Mouse (Mus musculus) ES-Bruce4 (cell line): Measurements from ENCODE around the gene Foxk2. TPM values are rescaled to one million over a fixed set of nuclear protein-coding genes. Genes with fewer than 3 reads are reported as not detected.

Experiments
- H3K27ac ChIP-seq: 2 replicates; pipeline ENCODE4 v1.5.1; 2012; ENCODE audit warnings: low read length, inconsistent platforms; ENCODE audit not compliant: insufficient read depth
- H3K27me3 ChIP-seq: 2 replicates; pipeline ENCODE4 v1.6.1; 2012; ENCODE audit warnings: mild to moderate bottlenecking, low read length, inconsistent platforms; ENCODE audit not compliant: control insufficient read depth, poor library complexity, insufficient read depth, severe bottlenecking
- H3K36me3 ChIP-seq: 2 replicates; pipeline ENCODE4 v1.6.1; 2012; ENCODE audit warnings: inconsistent platforms, mild to moderate bottlenecking, low read length, moderate library complexity; ENCODE audit not compliant: control insufficient read depth, poor library complexity, insufficient read depth, severe bottlenecking
- H3K4me1 ChIP-seq: one replicate; pipeline ENCODE4 v1.8.1; 2011; ENCODE audit warnings: low read length; ENCODE audit not compliant: control insufficient read depth, insufficient read depth
- H3K4me3 ChIP-seq: 2 replicates; pipeline ENCODE4 v1.5.1; 2011; ENCODE audit warnings: low read depth, mild to moderate bottlenecking, low read length
- H3K9ac ChIP-seq: 2 replicates; pipeline ENCODE4 v1.6.1; 2012; ENCODE audit warnings: low read depth, mild to moderate bottlenecking, inconsistent platforms; ENCODE audit not compliant: poor library complexity, severe bottlenecking
- H3K9me3 ChIP-seq: replicated peaks from 2 replicates; pipeline ENCODE4 v1.6.1; 2012; ENCODE audit warnings: mild to moderate bottlenecking, low read length, inconsistent platforms; ENCODE audit not compliant: control insufficient read depth, poor library complexity, insufficient read depth, severe bottlenecking
- CTCF ChIP-seq: IDR thresholded peaks from one replicate; pipeline ENCODE4 v1.8.1; 2011; ENCODE audit warnings: low read depth, low read length
- EP300 ChIP-seq: IDR thresholded peaks from 2 replicates; pipeline ENCODE4 v1.6.1; 2011; ENCODE audit warnings: low read depth, low read length; ENCODE audit not compliant: insufficient read depth
- POLR2A ChIP-seq: IDR thresholded peaks from one replicate; pipeline ENCODE4 v1.8.1; 2011; ENCODE audit warnings: low read length; ENCODE audit not compliant: insufficient read depth
- polyA plus RNA-seq: library from polyadenylated mRNA; stranded (reverse); fragments of >200 nt; gene quantifications from 2 replicates; pipeline ENCODE4 v1.2.4, GENCODE M21; 2011; ENCODE audit warnings: low read depth; ENCODE audit not compliant: missing spikeins, insufficient read depth, insufficient read length

Gene Foxk2
- polyA plus RNA-seq, 1 experiment, result 68.1 TPM

DNA sequence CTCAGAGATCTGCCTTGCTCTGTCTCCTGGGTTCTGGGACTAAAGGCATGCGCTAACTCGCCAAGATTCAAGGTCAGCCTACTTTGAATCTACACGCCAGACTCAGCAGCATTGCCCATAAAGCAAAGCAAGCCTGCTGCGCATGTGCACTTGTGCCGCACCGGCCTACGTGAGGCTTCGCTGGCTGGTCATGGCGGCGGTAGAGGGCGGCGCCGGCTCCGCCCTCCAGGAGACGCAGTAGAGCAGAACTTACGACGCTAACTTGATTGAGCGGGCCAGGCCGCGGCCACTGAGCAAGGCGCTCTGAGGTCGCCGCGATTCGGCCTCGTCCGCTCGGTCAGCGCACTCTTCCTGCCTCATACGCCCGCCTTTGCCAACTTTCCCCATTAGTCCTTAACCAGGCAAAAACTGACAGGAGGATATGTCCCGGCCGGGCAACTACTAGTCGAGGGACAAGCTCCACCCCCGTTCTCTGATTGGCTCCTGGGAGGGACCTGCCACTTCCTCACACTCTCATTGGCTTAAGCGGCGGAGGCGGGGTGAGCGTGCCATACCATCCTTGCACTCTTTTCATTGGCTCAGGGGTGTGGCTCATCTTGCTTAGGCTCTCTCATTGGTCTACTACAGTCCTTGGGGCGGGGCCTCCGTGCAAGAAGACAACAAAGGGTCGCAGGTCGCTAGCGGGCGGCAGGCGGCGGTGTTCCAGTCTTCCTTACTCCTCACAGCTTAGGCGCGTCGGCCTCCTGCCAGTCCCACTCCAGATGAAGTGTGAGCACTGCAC lies 23.0 kb upstream of the Foxk2 start, which contains the start of gene Narf:
Gene Narf, plus strand, starts transcription at position 690 of the 781 bp plus-strand sequence.
- Histone ChIP-seq H3K36me3 (no peaks in the 10 kb centered on the region), H3K4me3 (peak within 1 kb of the TSS; percentile 88), H3K9me3 (no peaks in the 10 kb centered on the region), H3K4me1 (no peaks in the 10 kb centered on the region), H3K9ac (peak within 1 kb of the TSS; percentile 37), H3K27me3 (no peaks in the 10 kb centered on the region), H3K27ac (peak within 1 kb of the TSS; percentile 81)
- peak; percentile 69; the same call in 1 of the 2 replicates for TF ChIP-seq EP300
- TF ChIP-seq POLR2A, result peak; percentile 67
- peak; percentile 54 for TF ChIP-seq CTCF

DNA sequence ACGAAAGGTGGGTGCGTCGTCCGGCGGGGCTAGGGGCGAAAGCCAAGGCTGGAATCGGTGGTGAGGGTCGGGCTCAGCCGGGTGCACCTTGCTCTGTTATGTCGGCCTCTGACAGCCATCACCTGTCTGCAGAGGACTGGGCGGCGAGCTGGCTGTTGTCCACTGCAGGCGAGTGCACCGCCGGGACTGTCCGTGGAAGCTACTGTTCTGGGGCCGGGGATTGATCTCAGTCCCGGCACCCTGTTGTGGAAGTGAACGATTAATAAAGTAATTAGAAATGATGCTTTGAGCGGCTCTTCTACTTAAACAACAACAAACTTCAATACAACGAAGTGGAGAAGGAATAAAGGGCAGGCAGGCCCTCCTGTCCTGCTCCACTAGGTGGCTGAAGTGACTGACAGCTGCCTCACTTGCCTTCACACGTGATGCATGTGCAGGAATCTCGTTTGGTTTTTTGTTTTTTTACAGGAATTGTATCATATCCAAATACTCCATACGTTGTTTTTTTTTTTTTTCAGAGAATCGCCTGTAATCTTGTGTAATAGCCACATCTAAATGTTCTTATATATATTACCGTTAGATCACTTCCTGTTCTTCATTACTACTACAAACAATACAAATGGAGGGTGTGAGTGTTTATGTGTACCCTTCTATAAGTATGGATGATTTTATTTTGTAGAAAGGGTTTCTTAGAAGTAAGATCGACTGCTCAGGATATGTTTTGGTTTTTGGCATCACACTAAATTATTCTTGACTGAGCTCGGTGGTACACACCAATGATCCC lies 22.3 kb upstream of the Foxk2 start:
- H3K4me1 ChIP-seq, result no peaks in the 10 kb centered on the region
- TF ChIP-seq POLR2A (no peak), EP300 (no peak), CTCF (peak; percentile 37)
- H3K4me3 ChIP-seq, result peak overlapping the region; percentile 83
- peak overlapping the region; percentile 24 for H3K9ac ChIP-seq
- no peaks in the 10 kb centered on the region for H3K9me3 ChIP-seq
- no peak overlapping the region for H3K27ac ChIP-seq
- no peaks in the 10 kb centered on the region for H3K36me3 ChIP-seq
- no peaks in the 10 kb centered on the region for H3K27me3 ChIP-seq

DNA sequence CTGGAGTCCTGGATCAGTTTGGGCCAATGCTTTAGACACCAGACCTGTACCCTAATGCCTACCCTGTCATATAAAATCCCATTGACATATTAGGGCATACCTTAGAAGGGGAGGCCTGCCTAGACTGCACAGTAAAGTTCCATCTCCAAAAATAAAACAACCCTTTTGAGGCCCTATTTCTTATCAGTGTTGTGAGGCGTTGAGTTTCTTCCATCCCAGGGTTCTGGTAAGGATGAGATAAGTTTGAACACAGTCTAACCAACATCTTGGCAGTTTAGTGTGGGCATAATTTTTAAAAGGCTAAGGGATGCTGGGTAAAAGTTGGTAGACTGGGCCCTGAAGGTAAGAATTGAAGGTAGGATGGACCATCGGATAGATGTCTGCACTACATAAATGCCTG lies 20.1 kb upstream of the Foxk2 start:
- TF ChIP-seq CTCF, result no peak
- TF ChIP-seq EP300, result no peak
- TF ChIP-seq POLR2A, result no peak
- Histone ChIP-seq H3K27ac (no peak overlapping the region), H3K36me3 (no peaks in the 10 kb centered on the region)

DNA sequence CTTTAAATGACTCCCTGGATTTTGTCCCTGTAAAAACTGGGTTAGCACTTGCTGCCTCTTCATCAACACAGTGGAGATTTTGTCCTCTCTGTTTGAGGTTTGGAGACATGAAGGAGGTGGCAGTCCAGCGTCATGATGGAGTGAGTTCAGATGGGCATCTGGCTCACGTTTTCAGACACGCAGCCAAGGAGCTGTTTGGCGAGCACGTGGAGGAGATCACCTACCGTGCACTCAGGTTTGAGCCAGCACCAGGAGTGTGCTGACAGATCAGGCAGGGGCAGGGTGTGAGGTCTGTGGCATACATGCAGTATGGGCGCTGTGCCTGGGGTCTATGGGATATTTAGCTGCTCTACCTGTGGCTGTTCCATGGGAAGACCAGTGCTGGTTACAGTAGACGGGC lies 9.6 kb upstream of the Foxk2 start:
- Histone ChIP-seq H3K36me3 (no peaks in the 10 kb centered on the region), H3K27me3 (no peaks in the 10 kb centered on the region), H3K9ac (no peak overlapping the region), H3K9me3 (no peaks in the 10 kb centered on the region), H3K4me3 (no peak overlapping the region), H3K4me1 (no peaks in the 10 kb centered on the region), H3K27ac (no peak overlapping the region)
- TF ChIP-seq POLR2A (no peak), CTCF (no peak), EP300 (no peak)

More for the DNA sequence above, 20.1 kb upstream of the Foxk2 start:
- H3K9me3 ChIP-seq, result no peaks in the 10 kb centered on the region
- no peaks in the 10 kb centered on the region for H3K4me1 ChIP-seq
- no peak overlapping the region for H3K9ac ChIP-seq
- no peak overlapping the region for H3K4me3 ChIP-seq
- no peaks in the 10 kb centered on the region for H3K27me3 ChIP-seq

DNA sequence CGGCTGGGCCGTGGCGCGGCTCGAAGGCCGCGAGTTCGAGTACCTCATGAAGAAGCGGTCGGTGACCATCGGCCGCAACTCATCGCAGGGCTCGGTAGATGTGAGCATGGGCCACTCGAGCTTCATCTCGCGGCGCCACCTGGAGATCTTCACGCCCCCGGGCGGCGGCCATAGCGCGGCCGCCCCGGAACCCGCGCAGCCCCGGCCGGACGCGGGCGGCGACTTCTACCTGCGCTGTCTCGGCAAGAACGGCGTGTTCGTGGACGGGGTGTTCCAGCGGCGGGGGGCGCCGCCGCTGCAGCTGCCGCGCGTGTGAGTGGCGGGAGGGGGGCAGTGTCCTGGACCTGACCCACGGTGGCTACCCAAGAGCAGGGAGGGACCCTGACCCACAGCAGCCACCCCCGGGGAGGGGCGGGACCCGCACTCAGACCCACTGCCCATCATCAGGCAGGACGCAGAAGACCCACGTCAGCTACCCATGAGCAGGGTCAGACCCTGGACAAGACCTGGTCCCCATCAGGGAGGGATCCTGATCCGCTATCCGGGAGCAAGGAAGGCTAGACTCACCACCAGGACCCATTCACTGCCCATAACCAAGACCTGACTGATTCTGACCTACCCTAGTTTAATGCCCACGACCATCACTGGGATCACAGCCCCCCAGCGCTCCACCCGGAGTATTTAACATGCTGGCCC lies 569 bp downstream of the Foxk2 start:
- Histone ChIP-seq H3K9me3 (no peaks in the 10 kb centered on the region), H3K4me3 (peak overlapping the region; percentile 88), H3K9ac (peak overlapping the region; percentile 98), H3K4me1 (no peaks in the 10 kb centered on the region), H3K27me3 (no peaks in the 10 kb centered on the region), H3K36me3 (peaks cover 21% of the 10 kb centered on the region), H3K27ac (no peak overlapping the region)
- no peak for TF ChIP-seq POLR2A
- no peak for TF ChIP-seq CTCF
- no peak for TF ChIP-seq EP300
